Mouse (Mus musculus): ENCODE measurements around the gene Kit.

Gene Kit

GRCm38 (mm10) chr5:75635385-75635784 is 60.7 kb downstream of the Kit start:
- DNase-seq (ENCODE audit: low spot score in 2 of 2): no peak

GRCm38 (mm10) chr5:75640637-75641036 is 65.9 kb downstream of the Kit start:
- no peak for DNase-seq (ENCODE audit: low spot score in 2 of 2)

GRCm38 (mm10) chr5:75647046-75647445 is 72.3 kb downstream of the Kit start:
- no peak for DNase-seq (ENCODE audit: low spot score in 2 of 2)

- DNase-seq (ENCODE audit: low spot score in 2 of 2): no peak
Measured at GRCm38 (mm10) chr5:75650566-75650965, 75.8 kb downstream of the Kit start.

GRCm38 (mm10) chr5:75653431-75653830 is 78.7 kb downstream of the Kit start:
- DNase-seq (ENCODE audit: low spot score in 2 of 2): no peak

GRCm38 (mm10) chr5:75658575-75658974 is 83.9 kb downstream of the Kit start:
- DNase-seq (ENCODE audit: low spot score in 2 of 2): no peak

- no peak for DNase-seq (ENCODE audit: low spot score in 2 of 2)
Measured at GRCm38 (mm10) chr5:75660342-75660741, 85.6 kb downstream of the Kit start.

- no peak for DNase-seq (ENCODE audit: low spot score in 2 of 2)
Measured at GRCm38 (mm10) chr5:75662466-75662865, 87.8 kb downstream of the Kit start.

- DNase-seq (ENCODE audit: low spot score in 2 of 2): no peak
Measured at GRCm38 (mm10) chr5:75663768-75664167, 89.1 kb downstream of the Kit start.

- DNase-seq (ENCODE audit: low spot score in 2 of 2): no peak
Measured at GRCm38 (mm10) chr5:75667083-75667482, 92.4 kb downstream of the Kit start.

- DNase-seq (ENCODE audit: low spot score in 2 of 2): no peak
Measured at GRCm38 (mm10) chr5:75671136-75671788, 96.5 kb downstream of the Kit start.

GRCm38 (mm10) chr5:75676024-75676423 is 101.3 kb downstream of the Kit start:
- DNase-seq (ENCODE audit: low spot score in 2 of 2): no peak

GRCm38 (mm10) chr5:75679896-75680295 is 105.2 kb downstream of the Kit start:
- DNase-seq (ENCODE audit: low spot score in 2 of 2): no peak

- no peak for DNase-seq (ENCODE audit: low spot score in 2 of 2)
Measured at GRCm38 (mm10) chr5:75695162-75695809, 120.6 kb downstream of the Kit start.

- DNase-seq (ENCODE audit: low spot score in 2 of 2): no peak
Measured at GRCm38 (mm10) chr5:75696960-75697359, 122.2 kb downstream of the Kit start.

GRCm38 (mm10) chr5:75698556-75698955 is 123.8 kb downstream of the Kit start:
- DNase-seq (ENCODE audit: low spot score in 2 of 2): no peak

- DNase-seq (ENCODE audit: low spot score in 2 of 2): no peak
Measured at GRCm38 (mm10) chr5:75699081-75699480, 124.4 kb downstream of the Kit start.

- no peak for DNase-seq (ENCODE audit: low spot score in 2 of 2)
Measured at GRCm38 (mm10) chr5:75699516-75699915, 124.8 kb downstream of the Kit start.

GRCm38 (mm10) chr5:75701662-75702061 is 126.9 kb downstream of the Kit start:
- DNase-seq (ENCODE audit: low spot score in 2 of 2): no peak

- no peak for DNase-seq (ENCODE audit: low spot score in 2 of 2)
Measured at GRCm38 (mm10) chr5:75702080-75702479, 127.4 kb downstream of the Kit start.

- no peak for DNase-seq (ENCODE audit: low spot score in 2 of 2)
Measured at GRCm38 (mm10) chr5:75704584-75705175, 130.0 kb downstream of the Kit start.

GRCm38 (mm10) chr5:75705421-75705820 is 130.7 kb downstream of the Kit start:
- DNase-seq (ENCODE audit: low spot score in 2 of 2): no peak

All from spleen, postnatal 10 days (tissue).